Mouse (Mus musculus) cortical plate, adult 2 months (tissue): ENCODE measurements around the gene Nphp3.

ENCODE experiments used
- CTCF ChIP-seq: fragments of 200-500 bp; IDR thresholded peaks from 2 replicates; pipeline ENCODE4 v1.5.1; 2011; ENCODE audit warnings: mild to moderate bottlenecking, control low read depth, low read length; ENCODE audit not compliant: insufficient read depth; ENCODE audit errors: extremely low read depth
- POLR2A ChIP-seq: fragments of 200-500 bp; IDR thresholded peaks from 2 replicates; pipeline ENCODE4 v1.6.1; 2011; ENCODE audit warnings: mild to moderate bottlenecking, low read length, control low read depth; ENCODE audit not compliant: insufficient read depth; ENCODE audit errors: extremely low read depth

DNA sequence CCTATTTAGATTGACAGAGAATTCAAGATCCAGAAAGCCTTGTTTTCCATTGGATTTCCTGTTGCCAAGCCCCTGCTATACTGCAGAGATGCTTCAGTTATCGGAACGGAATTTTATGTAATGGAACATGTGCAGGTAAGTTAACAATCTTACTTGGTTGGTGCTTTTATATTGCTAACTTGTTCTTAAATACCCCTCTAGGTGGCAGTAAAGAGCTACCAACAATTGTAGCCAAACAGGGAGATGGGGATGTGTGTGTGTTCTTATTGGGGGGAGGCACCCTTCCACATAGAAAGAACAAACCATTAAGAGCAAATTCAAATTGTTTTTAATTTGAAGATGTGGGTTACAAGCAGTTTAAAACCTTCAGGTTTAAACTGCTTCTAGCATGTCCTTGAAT, 73.5 kb downstream of the Nphp3 start:
- TF ChIP-seq POLR2A (no peak), CTCF (no peak)
